Mouse (Mus musculus): ENCODE measurements around the gene Srgn. TPM values are rescaled to one million over a fixed set of nuclear protein-coding genes. Genes with fewer than 3 reads are reported as not detected.
A peak's percentile ranks its signal among the peaks of the same experiment; 100 is the strongest.

Gene Srgn
- polyA plus RNA-seq, 1 experiment from 2014 or later: 4.3 TPM

- ATAC-seq (ENCODE audit: insufficient number of reproducible peaks, low FRiP score, low TSS enrichment, low read depth): no peak
- no peak overlapping the region for H3K4me3 ChIP-seq (ENCODE audit: low read depth, low read length)
- H3K9me3 ChIP-seq (ENCODE audit: control insufficient read depth, low read length): no peaks in the 10 kb centered on the region
- no peaks in the 10 kb centered on the region for H3K4me1 ChIP-seq (ENCODE audit: control insufficient read depth, insufficient read depth, low read length)
- no peak overlapping the region for H3K27ac ChIP-seq (replicated peaks; ENCODE audit: low read depth, low read length)
- no peak overlapping the region for H3K4me2 ChIP-seq (ENCODE audit: low read depth, severe bottlenecking)
- H3K9ac ChIP-seq (ENCODE audit: low read length): no peak overlapping the region
- no peak for DNase-seq (ENCODE audit: low spot score)
- H3K27me3 ChIP-seq (ENCODE audit: control insufficient read depth, insufficient read depth, low read length): peaks cover 3% of the 10 kb centered on the region; the same call in 1 of the 2 replicates
- 82% methylated on average over 6 of the region's 6 CpGs for WGBS
- H3K36me3 ChIP-seq (ENCODE audit: control insufficient read depth, insufficient read depth, low read length): no peaks in the 10 kb centered on the region
These were observed 15.7 kb downstream of the Srgn start for GRCm38 (mm10) chr10:62511528-62511927.

GRCm38 (mm10) chr10:62509032-62509656, 18.1 kb downstream of the Srgn start:
- peaks cover 3% of the 10 kb centered on the region; the same call in 1 of the 2 replicates for H3K27me3 ChIP-seq (ENCODE audit: control insufficient read depth, insufficient read depth, low read length)

GRCm38 (mm10) chr10:62508459-62508858, 18.8 kb downstream of the Srgn start:
- 0 out of 2 replicates have a peak overlapping the region, but pooled peaks have one; percentile 7 for H3K9ac ChIP-seq (ENCODE audit: low read length)
- 5% methylated on average over 11 of the region's 11 CpGs for WGBS
- H3K4me1 ChIP-seq (ENCODE audit: control insufficient read depth, insufficient read depth, low read length): no peaks in the 10 kb centered on the region
- H3K4me2 ChIP-seq (ENCODE audit: low read depth, severe bottlenecking): peak overlapping the region; percentile 45
- H3K4me3 ChIP-seq (ENCODE audit: low read depth, low read length): peak overlapping the region; percentile 16
- no peaks in the 10 kb centered on the region for H3K9me3 ChIP-seq (ENCODE audit: control insufficient read depth, low read length)
- DNase-seq (ENCODE audit: low spot score) (peak; percentile 30), ATAC-seq (ENCODE audit: insufficient number of reproducible peaks, low FRiP score, low TSS enrichment, low read depth) (no peak)
- no peaks in the 10 kb centered on the region for H3K36me3 ChIP-seq (ENCODE audit: control insufficient read depth, insufficient read depth, low read length)
- peaks cover 3% of the 10 kb centered on the region; the same call in 1 of the 2 replicates for H3K27me3 ChIP-seq (ENCODE audit: control insufficient read depth, insufficient read depth, low read length)
- no peak overlapping the region for H3K27ac ChIP-seq (replicated peaks; ENCODE audit: low read depth, low read length)

More at GRCm38 (mm10) chr10:62509032-62509656, 18.1 kb downstream of the Srgn start:
- H3K4me3 ChIP-seq (ENCODE audit: low read depth, low read length): no peak overlapping the region
- no peaks in the 10 kb centered on the region for H3K9me3 ChIP-seq (ENCODE audit: control insufficient read depth, low read length)
- no peaks in the 10 kb centered on the region for H3K4me1 ChIP-seq (ENCODE audit: control insufficient read depth, insufficient read depth, low read length)
- DNase-seq (ENCODE audit: low spot score) (no peak), ATAC-seq (ENCODE audit: insufficient number of reproducible peaks, low FRiP score, low TSS enrichment, low read depth) (no peak)
- WGBS: 63% methylated on average over 11 of the region's 11 CpGs
- H3K27ac ChIP-seq (replicated peaks; ENCODE audit: low read depth, low read length): no peak overlapping the region
- no peak overlapping the region for H3K9ac ChIP-seq (ENCODE audit: low read length)
- H3K4me2 ChIP-seq (ENCODE audit: low read depth, severe bottlenecking): no peak overlapping the region
- H3K36me3 ChIP-seq (ENCODE audit: control insufficient read depth, insufficient read depth, low read length): no peaks in the 10 kb centered on the region

- DNase-seq (ENCODE audit: low spot score) (peak; percentile 42), ATAC-seq (ENCODE audit: insufficient number of reproducible peaks, low FRiP score, low TSS enrichment, low read depth) (no peak)
- WGBS: 15% methylated on average over 18 of the region's 18 CpGs
- H3K4me1 ChIP-seq (ENCODE audit: control insufficient read depth, insufficient read depth, low read length): no peaks in the 10 kb centered on the region
- peak overlapping the region; percentile 45 for H3K4me2 ChIP-seq (ENCODE audit: low read depth, severe bottlenecking)
- peaks cover 3% of the 10 kb centered on the region; the same call in 1 of the 2 replicates for H3K27me3 ChIP-seq (ENCODE audit: control insufficient read depth, insufficient read depth, low read length)
- no peak overlapping the region for H3K9ac ChIP-seq (ENCODE audit: low read length)
- no peaks in the 10 kb centered on the region for H3K36me3 ChIP-seq (ENCODE audit: control insufficient read depth, insufficient read depth, low read length)
- no peak overlapping the region for H3K27ac ChIP-seq (replicated peaks; ENCODE audit: low read depth, low read length)
- no peaks in the 10 kb centered on the region for H3K9me3 ChIP-seq (ENCODE audit: control insufficient read depth, low read length)
- peak overlapping the region; percentile 16; the same call in 1 of the 2 replicates for H3K4me3 ChIP-seq (ENCODE audit: low read depth, low read length)
These were observed 19.5 kb downstream of the Srgn start for GRCm38 (mm10) chr10:62507591-62508308.

- WGBS: 91% methylated on average over 4 of the region's 4 CpGs
- DNase-seq (ENCODE audit: low spot score): no peak
- peaks cover 3% of the 10 kb centered on the region; the same call in 1 of the 2 replicates for H3K27me3 ChIP-seq (ENCODE audit: control insufficient read depth, insufficient read depth, low read length)
- H3K4me2 ChIP-seq (ENCODE audit: low read depth, severe bottlenecking): no peak overlapping the region
- no peak overlapping the region for H3K27ac ChIP-seq (replicated peaks; ENCODE audit: low read depth, low read length)
- H3K4me3 ChIP-seq (ENCODE audit: low read depth, low read length): no peak overlapping the region
- H3K36me3 ChIP-seq (ENCODE audit: control insufficient read depth, insufficient read depth, low read length): no peaks in the 10 kb centered on the region
- no peaks in the 10 kb centered on the region for H3K4me1 ChIP-seq (ENCODE audit: control insufficient read depth, insufficient read depth, low read length)
- H3K9ac ChIP-seq (ENCODE audit: low read length): no peak overlapping the region
- ATAC-seq (ENCODE audit: insufficient number of reproducible peaks, low FRiP score, low TSS enrichment, low read depth): no peak
- H3K9me3 ChIP-seq (ENCODE audit: control insufficient read depth, low read length): no peaks in the 10 kb centered on the region
These were observed 20.2 kb downstream of the Srgn start for GRCm38 (mm10) chr10:62507071-62507470.

GRCm38 (mm10) chr10:62506019-62506556, 21.2 kb downstream of the Srgn start:
- Histone ChIP-seq H3K4me2 (ENCODE audit: low read depth, severe bottlenecking) (no peak overlapping the region), H3K9me3 (ENCODE audit: control insufficient read depth, low read length) (no peaks in the 10 kb centered on the region), H3K27ac (replicated peaks; ENCODE audit: low read depth, low read length) (no peak overlapping the region), H3K9ac (ENCODE audit: low read length) (no peak overlapping the region), H3K4me3 (ENCODE audit: low read depth, low read length) (no peak overlapping the region), H3K4me1 (ENCODE audit: control insufficient read depth, insufficient read depth, low read length) (no peaks in the 10 kb centered on the region), H3K27me3 (ENCODE audit: control insufficient read depth, insufficient read depth, low read length) (peaks cover 3% of the 10 kb centered on the region; the same call in 1 of the 2 replicates), H3K36me3 (ENCODE audit: control insufficient read depth, insufficient read depth, low read length) (no peaks in the 10 kb centered on the region)
- ATAC-seq (ENCODE audit: insufficient number of reproducible peaks, low FRiP score, low TSS enrichment, low read depth): no peak
- WGBS: 84% methylated on average over 17 of the region's 17 CpGs
- no peak for DNase-seq (ENCODE audit: low spot score)

GRCm38 (mm10) chr10:62505224-62505983, 21.8 kb downstream of the Srgn start:
- no peak overlapping the region for H3K4me3 ChIP-seq (ENCODE audit: low read depth, low read length)
- no peaks in the 10 kb centered on the region for H3K36me3 ChIP-seq (ENCODE audit: control insufficient read depth, insufficient read depth, low read length)
- peaks cover 3% of the 10 kb centered on the region; the same call in 1 of the 2 replicates for H3K27me3 ChIP-seq (ENCODE audit: control insufficient read depth, insufficient read depth, low read length)
- 84% methylated on average over 9 of the region's 9 CpGs for WGBS
- H3K4me2 ChIP-seq (ENCODE audit: low read depth, severe bottlenecking): no peak overlapping the region
- H3K9ac ChIP-seq (ENCODE audit: low read length): no peak overlapping the region
- no peak for DNase-seq (ENCODE audit: low spot score)
- no peaks in the 10 kb centered on the region for H3K9me3 ChIP-seq (ENCODE audit: control insufficient read depth, low read length)
- no peak for ATAC-seq (ENCODE audit: insufficient number of reproducible peaks, low FRiP score, low TSS enrichment, low read depth)
- H3K4me1 ChIP-seq (ENCODE audit: control insufficient read depth, insufficient read depth, low read length): no peaks in the 10 kb centered on the region
- no peak overlapping the region for H3K27ac ChIP-seq (replicated peaks; ENCODE audit: low read depth, low read length)
